Mouse (Mus musculus): ENCODE measurements at regions not wholly inside any gene's neighbourhood (a gene's known extent, or its start where the extent isn't known, plus 50 kb on each side); places are given as distances from the start of the nearest gene placed in this dataset.

DNA sequence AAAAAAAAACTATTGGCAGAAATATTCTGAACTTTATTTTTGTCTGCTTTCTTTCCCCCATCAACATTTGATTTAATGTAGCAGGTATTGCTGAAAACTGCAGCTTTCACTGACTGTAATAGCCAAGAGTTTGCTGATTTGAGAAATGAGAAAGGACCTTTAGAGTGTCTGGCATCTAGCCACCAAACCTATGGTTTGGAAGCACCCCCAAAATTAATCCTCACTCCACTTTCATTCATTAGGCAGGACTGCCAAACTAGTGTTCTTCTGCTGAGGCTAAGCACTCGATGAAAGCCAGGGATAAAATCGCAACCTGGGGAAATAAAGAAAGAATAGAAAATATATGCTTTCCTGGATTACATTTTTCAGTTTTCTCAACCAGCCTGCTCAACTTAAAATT, 320.4 kb downstream of the Atp6ap1l start:
- 87% methylated on average over 2 of the region's 2 CpGs for WGBS

DNA sequence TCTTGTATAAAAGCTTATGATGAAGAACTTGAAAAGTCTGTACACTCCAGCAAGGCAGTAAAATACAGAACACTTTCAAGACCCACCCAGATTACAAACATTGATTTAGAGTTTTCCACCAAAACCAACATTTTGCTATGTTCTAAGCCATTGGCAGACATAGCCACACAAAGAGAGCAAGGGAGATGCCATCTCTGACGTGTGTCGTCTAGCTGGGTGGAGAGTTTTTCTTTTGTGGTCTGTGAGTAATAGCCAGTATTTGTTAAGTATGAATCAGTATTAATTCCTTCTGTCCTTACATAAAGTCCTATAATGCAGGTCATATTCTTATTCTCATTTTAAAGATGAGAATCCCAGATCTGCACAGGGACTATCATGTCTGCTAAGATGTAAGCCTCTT, 329.8 kb downstream of the Atp6ap1l start:
- no peaks in the 10 kb centered on the region for H3K9me3 ChIP-seq (ENCODE audit: control insufficient read depth, low read length)
- no peaks in the 10 kb centered on the region for H3K36me3 ChIP-seq (ENCODE audit: control insufficient read depth, insufficient read depth, low read length)
- no peak overlapping the region for H3K27ac ChIP-seq (replicated peaks in 1 of 2; ENCODE audit: control insufficient read depth in 1 of 2, insufficient read depth in 1 of 2, low read depth in 2 of 2, low read length in 2 of 2)
- no peak overlapping the region for H3K9ac ChIP-seq (ENCODE audit: low read length)
- no peaks in the 10 kb centered on the region for H3K27me3 ChIP-seq (ENCODE audit: control insufficient read depth, insufficient read depth, low read length)
- H3K4me1 ChIP-seq (ENCODE audit: control insufficient read depth in 2 of 2, insufficient read depth in 2 of 2, low read length in 2 of 2) = no peaks in the 10 kb centered on the region
- H3K4me3 ChIP-seq (ENCODE audit: control insufficient read depth in 1 of 2, insufficient read depth in 1 of 2, low read depth in 1 of 2, low read length in 2 of 2) = no peak overlapping the region
- ATAC-seq (ENCODE audit: insufficient number of reproducible peaks, insufficient read depth, low FRiP score, low read depth) = no peak
- 94% methylated on average over 2 of the region's 2 CpGs for WGBS
- H3K4me2 ChIP-seq (ENCODE audit: low read length) = no peak overlapping the region

More for the DNA sequence above, 320.4 kb downstream of the Atp6ap1l start:
- Histone ChIP-seq H3K9ac (ENCODE audit: low read length) (no peak overlapping the region), H3K9me3 (ENCODE audit: control insufficient read depth, low read length) (no peaks in the 10 kb centered on the region), H3K27ac (replicated peaks in 1 of 2; ENCODE audit: control insufficient read depth in 1 of 2, insufficient read depth in 1 of 2, low read depth in 2 of 2, low read length in 2 of 2) (no peak overlapping the region), H3K4me3 (ENCODE audit: control insufficient read depth in 1 of 2, insufficient read depth in 1 of 2, low read depth in 1 of 2, low read length in 2 of 2) (no peak overlapping the region), H3K4me1 (ENCODE audit: control insufficient read depth in 2 of 2, insufficient read depth in 2 of 2, low read length in 2 of 2) (no peaks in the 10 kb centered on the region), H3K27me3 (ENCODE audit: control insufficient read depth, insufficient read depth, low read length) (no peaks in the 10 kb centered on the region), H3K36me3 (ENCODE audit: control insufficient read depth, insufficient read depth, low read length) (no peaks in the 10 kb centered on the region), H3K4me2 (ENCODE audit: low read length) (no peak overlapping the region)
- ATAC-seq (ENCODE audit: insufficient number of reproducible peaks, insufficient read depth, low FRiP score, low read depth) = no peak

- no peak for ATAC-seq (ENCODE audit: insufficient number of reproducible peaks, insufficient read depth, low FRiP score, low read depth)
Observed at GRCm38 (mm10) chr13:90572580-90572979, 332.6 kb downstream of the Atp6ap1l start.

GRCm38 (mm10) chr13:90563183-90563840, 341.8 kb downstream of the Atp6ap1l start:
- H3K4me2 ChIP-seq (ENCODE audit: low read length) = no peak overlapping the region
- H3K27me3 ChIP-seq (ENCODE audit: control insufficient read depth, insufficient read depth, low read length) = no peaks in the 10 kb centered on the region
- no peaks in the 10 kb centered on the region for H3K36me3 ChIP-seq (ENCODE audit: control insufficient read depth, insufficient read depth, low read length)
- no peak for ATAC-seq (ENCODE audit: insufficient number of reproducible peaks, insufficient read depth, low FRiP score, low read depth)
- no peak overlapping the region for H3K9ac ChIP-seq (ENCODE audit: low read length)
- no peaks in the 10 kb centered on the region for H3K4me1 ChIP-seq (ENCODE audit: control insufficient read depth in 2 of 2, insufficient read depth in 2 of 2, low read length in 2 of 2)
- no peaks in the 10 kb centered on the region for H3K9me3 ChIP-seq (ENCODE audit: control insufficient read depth, low read length)
- no peak overlapping the region for H3K27ac ChIP-seq (replicated peaks in 1 of 2; ENCODE audit: control insufficient read depth in 1 of 2, insufficient read depth in 1 of 2, low read depth in 2 of 2, low read length in 2 of 2)
- H3K4me3 ChIP-seq (ENCODE audit: control insufficient read depth in 1 of 2, insufficient read depth in 1 of 2, low read depth in 1 of 2, low read length in 2 of 2) = no peak overlapping the region
- WGBS = 86% methylated on average over 1 of the region's 1 CpGs

More at GRCm38 (mm10) chr13:90572580-90572979, 332.6 kb downstream of the Atp6ap1l start:
- Histone ChIP-seq H3K4me3 (ENCODE audit: control insufficient read depth in 1 of 2, insufficient read depth in 1 of 2, low read depth in 1 of 2, low read length in 2 of 2) (no peak overlapping the region), H3K4me2 (ENCODE audit: low read length) (no peak overlapping the region), H3K4me1 (ENCODE audit: control insufficient read depth in 2 of 2, insufficient read depth in 2 of 2, low read length in 2 of 2) (no peaks in the 10 kb centered on the region), H3K9ac (ENCODE audit: low read length) (no peak overlapping the region), H3K36me3 (ENCODE audit: control insufficient read depth, insufficient read depth, low read length) (no peaks in the 10 kb centered on the region), H3K27ac (replicated peaks in 1 of 2; ENCODE audit: control insufficient read depth in 1 of 2, insufficient read depth in 1 of 2, low read depth in 2 of 2, low read length in 2 of 2) (no peak overlapping the region), H3K9me3 (ENCODE audit: control insufficient read depth, low read length) (no peaks in the 10 kb centered on the region), H3K27me3 (ENCODE audit: control insufficient read depth, insufficient read depth, low read length) (no peaks in the 10 kb centered on the region)
- WGBS = 92% methylated on average over 2 of the region's 2 CpGs

DNA sequence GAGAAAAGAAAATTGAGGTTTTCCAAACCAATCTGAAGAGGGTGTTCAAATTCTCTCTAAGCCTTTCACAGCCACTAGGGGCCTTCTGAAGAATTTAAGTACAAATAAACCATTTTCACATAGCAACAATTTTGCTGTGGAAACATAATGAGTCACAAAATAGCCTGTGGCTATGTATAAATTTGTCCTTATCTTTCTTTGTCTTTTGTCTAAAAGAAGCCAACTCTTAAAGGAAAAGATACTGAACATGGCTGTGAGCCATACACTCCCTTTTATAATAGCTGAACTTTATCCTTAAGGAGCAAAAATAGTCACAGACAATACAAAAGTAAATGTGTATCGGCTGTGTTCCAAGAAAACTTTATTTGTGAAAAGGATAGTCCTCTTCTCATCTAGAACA, 345.1 kb downstream of the Atp6ap1l start:
- Histone ChIP-seq H3K9me3 (ENCODE audit: control insufficient read depth, low read length) (no peaks in the 10 kb centered on the region), H3K27ac (replicated peaks in 1 of 2; ENCODE audit: control insufficient read depth in 1 of 2, insufficient read depth in 1 of 2, low read depth in 2 of 2, low read length in 2 of 2) (no peak overlapping the region), H3K4me2 (ENCODE audit: low read length) (no peak overlapping the region), H3K4me3 (ENCODE audit: control insufficient read depth in 1 of 2, insufficient read depth in 1 of 2, low read depth in 1 of 2, low read length in 2 of 2) (no peak overlapping the region), H3K36me3 (ENCODE audit: control insufficient read depth, insufficient read depth, low read length) (no peaks in the 10 kb centered on the region), H3K9ac (ENCODE audit: low read length) (no peak overlapping the region), H3K27me3 (ENCODE audit: control insufficient read depth, insufficient read depth, low read length) (no peaks in the 10 kb centered on the region), H3K4me1 (ENCODE audit: control insufficient read depth in 2 of 2, insufficient read depth in 2 of 2, low read length in 2 of 2) (no peaks in the 10 kb centered on the region)
- no peak for ATAC-seq (ENCODE audit: insufficient number of reproducible peaks, insufficient read depth, low FRiP score, low read depth)
- 42% methylated on average over 1 of the region's 1 CpGs for WGBS

DNA sequence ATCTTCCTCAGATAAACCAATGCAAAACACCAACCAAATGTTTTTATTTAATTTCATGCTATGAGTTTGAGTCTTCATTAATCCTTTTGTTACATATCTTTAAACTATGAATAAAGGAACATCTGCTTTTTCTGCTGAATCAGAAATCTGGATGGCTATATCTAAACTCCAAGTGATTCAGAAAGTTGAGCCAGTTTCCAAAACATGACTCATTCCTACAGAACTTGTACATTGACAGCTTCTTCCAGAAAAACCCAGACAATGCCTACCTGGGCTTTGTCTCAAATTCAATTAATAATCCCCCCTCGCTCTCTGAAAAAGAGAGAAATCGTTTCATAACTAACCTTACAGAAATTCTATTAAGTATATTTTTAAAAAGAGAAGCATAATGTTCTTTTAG, 345.7 kb downstream of the Atp6ap1l start:
- Histone ChIP-seq H3K9me3 (ENCODE audit: control insufficient read depth, low read length) (no peaks in the 10 kb centered on the region), H3K9ac (ENCODE audit: low read length) (no peak overlapping the region), H3K4me2 (ENCODE audit: low read length) (no peak overlapping the region), H3K4me1 (ENCODE audit: control insufficient read depth in 2 of 2, insufficient read depth in 2 of 2, low read length in 2 of 2) (no peaks in the 10 kb centered on the region), H3K36me3 (ENCODE audit: control insufficient read depth, insufficient read depth, low read length) (no peaks in the 10 kb centered on the region), H3K27me3 (ENCODE audit: control insufficient read depth, insufficient read depth, low read length) (no peaks in the 10 kb centered on the region), H3K27ac (replicated peaks in 1 of 2; ENCODE audit: control insufficient read depth in 1 of 2, insufficient read depth in 1 of 2, low read depth in 2 of 2, low read length in 2 of 2) (no peak overlapping the region), H3K4me3 (ENCODE audit: control insufficient read depth in 1 of 2, insufficient read depth in 1 of 2, low read depth in 1 of 2, low read length in 2 of 2) (no peak overlapping the region)
- no peak for ATAC-seq (ENCODE audit: insufficient number of reproducible peaks, insufficient read depth, low FRiP score, low read depth)
- 89% methylated on average over 2 of the region's 2 CpGs for WGBS

- Histone ChIP-seq H3K4me1 (ENCODE audit: control insufficient read depth in 2 of 2, insufficient read depth in 2 of 2, low read length in 2 of 2) (no peaks in the 10 kb centered on the region), H3K9ac (ENCODE audit: low read length) (no peak overlapping the region), H3K27me3 (ENCODE audit: control insufficient read depth, insufficient read depth, low read length) (no peaks in the 10 kb centered on the region), H3K36me3 (ENCODE audit: control insufficient read depth, insufficient read depth, low read length) (no peaks in the 10 kb centered on the region), H3K4me3 (ENCODE audit: control insufficient read depth in 1 of 2, insufficient read depth in 1 of 2, low read depth in 1 of 2, low read length in 2 of 2) (no peak overlapping the region), H3K4me2 (ENCODE audit: low read length) (no peak overlapping the region), H3K27ac (replicated peaks in 1 of 2; ENCODE audit: control insufficient read depth in 1 of 2, insufficient read depth in 1 of 2, low read depth in 2 of 2, low read length in 2 of 2) (no peak overlapping the region), H3K9me3 (ENCODE audit: control insufficient read depth, low read length) (no peaks in the 10 kb centered on the region)
- 82% methylated on average over 2 of the region's 2 CpGs for WGBS
- ATAC-seq (ENCODE audit: insufficient number of reproducible peaks, insufficient read depth, low FRiP score, low read depth) = no peak
Observed at GRCm38 (mm10) chr13:90551166-90551565, 354.0 kb downstream of the Atp6ap1l start.

Data from heart, embryonic 14.5 days (tissue).